Comparison of ENCODE assay signal across 24 mouse cellular contexts in the genomic region with DNA sequence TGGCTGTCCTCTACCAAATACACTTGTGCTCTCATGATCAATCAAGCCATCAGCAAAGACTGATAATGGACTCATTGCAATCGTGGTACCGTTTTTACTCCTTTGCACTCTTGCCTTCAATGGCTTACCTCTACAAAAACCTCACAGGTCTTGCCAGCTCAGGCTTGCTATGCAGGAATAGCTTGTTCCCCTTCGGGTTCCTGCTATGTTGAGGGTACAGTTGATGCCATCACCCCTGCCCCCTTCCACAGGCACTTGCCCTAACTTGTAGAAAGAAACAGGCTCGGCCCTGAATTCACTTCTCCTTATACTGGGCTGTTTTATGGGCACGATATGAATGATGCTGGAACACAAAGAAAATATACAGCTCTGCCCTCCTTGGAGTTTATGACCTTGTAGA. TPM values are rescaled to one million over a fixed set of nuclear protein-coding genes. Genes with fewer than 3 reads are reported as not detected.
DNase-seq lines count a peak whose midpoint lies in the region; ATAC-seq lines count a peak whose summit lies in the region.
"Had no signal": no experiment of that assay in that cellular context is flagged by ENCODE, and none has a peak within 500 bp of the region (broad histone marks: within the 10 kb centered on the region; RNA-seq: fewer than 3 reads in every experiment).

No protein-coding gene starts in this region.

- H3K27ac ChIP-seq in heart, embryonic 10.5 days = no peak overlapping the region
- H3K27ac ChIP-seq: embryonic facial prominence, embryonic 10.5 days; embryonic facial prominence, embryonic 12.5 days; forebrain, embryonic 13.5 days had no signal

- no peaks in the 10 kb centered on the region for H3K27me3 ChIP-seq in heart, embryonic 10.5 days (ENCODE audit: insufficient read depth, poor library complexity, severe bottlenecking)
- H3K27me3 ChIP-seq: CH12.LX; embryonic facial prominence, embryonic 12.5 days; forebrain, embryonic 13.5 days had no signal

- peak; percentile 47 for DNase-seq in heart, embryonic 10.5 days (ENCODE audit: low spot score)
- DNase-seq in heart, adult 11 months = no peak
- DNase-seq in urinary bladder, postnatal 14 days (ENCODE audit: low spot score) = peak; percentile 80
- no peak for DNase-seq in urinary bladder, adult 2 months (ENCODE audit: low spot score)
- peak; percentile 72 to 75 for DNase-seq in urinary bladder, postnatal 36 days (ENCODE audit: low spot score in 2 of 2)
- no peak for DNase-seq in urinary bladder, postnatal 4 days (ENCODE audit: low spot score in 2 of 2)
- DNase-seq: adrenal gland, adult 8-10 months; adrenal gland, postnatal 14 days; adrenal gland, postnatal 36 days; B cell, adult 2 months; cerebellum, adult 11-12 months; cerebellum, adult 2 months; cerebellum, adult 9-10 months; cerebellum, postnatal 10 days; cerebellum, postnatal 25 days had no signal

- H3K4me3 ChIP-seq in heart, embryonic 10.5 days = no peak overlapping the region
- H3K4me3 ChIP-seq: embryonic facial prominence, embryonic 10.5 days; embryonic facial prominence, embryonic 12.5 days; forebrain, embryonic 13.5 days had no signal

- no peak for ATAC-seq in granulocyte monocyte progenitor cell, adult 5-6 weeks (replicated peaks; ENCODE audit: poor library complexity, severe bottlenecking)
- ATAC-seq: activated CD4-positive, CD25-positive, alpha-beta regulatory T cell, adult 4 months; CD4-positive, CD25-positive, alpha-beta regulatory T cell, adult 4 months; forebrain, embryonic 13.5 days; Patski had no signal

- WGBS in heart, embryonic 10.5 days = 83% methylated on average over 5 of the region's 5 CpGs

- H3K4me1 ChIP-seq in heart, embryonic 10.5 days = peaks cover 5% of the 10 kb centered on the region; the same call in 1 of the 2 replicates
- H3K4me1 ChIP-seq: embryonic facial prominence, embryonic 10.5 days; embryonic facial prominence, embryonic 12.5 days; forebrain, embryonic 13.5 days had no signal

- H3K36me3 ChIP-seq in heart, embryonic 10.5 days = no peaks in the 10 kb centered on the region
- H3K36me3 ChIP-seq: embryonic facial prominence, embryonic 10.5 days; embryonic facial prominence, embryonic 12.5 days; G1E had no signal

- no peaks in the 10 kb centered on the region for H3K9me3 ChIP-seq in heart, embryonic 10.5 days
- H3K9me3 ChIP-seq: embryonic facial prominence, embryonic 10.5 days; embryonic facial prominence, embryonic 12.5 days; forebrain, embryonic 13.5 days had no signal

RNA-seq across cellular contexts. Expression of a gene that starts 41.7 kb away (rescaled TPM):
- 0.70 and 0.78 TPM in 2 replicates for polyA plus RNA-seq in heart, embryonic 10.5 days (2016; fragmentation: Nextera tagmentation; extraction: Ambion mirVana)
- 0.01 and 0.04 TPM in 2 replicates for polyA plus RNA-seq in urinary bladder, adult 2 months (2012; rRNA removed)
- total RNA-seq in granulocyte monocyte progenitor cell, adult 5-6 weeks (2014; fragmentation: Nextera tagmentation) = not detected in 2 replicates
- not detected in 2 replicates for total RNA-seq in granulocyte monocyte progenitor cell, adult 5-6 weeks (2017)
- total RNA-seq: adrenal gland, postnatal 14 days; adrenal gland, postnatal 36 days had no signal
- polyA plus RNA-seq: G1E had no signal

Comparison
In these comparisons a context has a peak if more than half of its experiments do, and no peak if none do; other contexts are left out.
1. DNase-seq: peak in heart, embryonic 10.5 days (single experiment), urinary bladder, postnatal 14 days (single experiment) and urinary bladder, postnatal 36 days (2 of 2); none in heart, adult 11 months (single experiment), urinary bladder, adult 2 months (single experiment) and urinary bladder, postnatal 4 days (0 of 2).